Mouse (Mus musculus) thymus, postnatal 14 days (tissue): ENCODE data around the gene Hpcal1.
A peak's percentile ranks its signal among the peaks of the same experiment; 100 is the strongest.

Experiments
- DNase-seq: peaks from one replicate; pipeline ENCODE4 v3.0.0; 2021

The Hpcal1 gene

GRCm38 (mm10) chr12:17717257-17717656 is 26.6 kb downstream of the Hpcal1 start:
- no peak for DNase-seq

- DNase-seq, result no peak
Measured at GRCm38 (mm10) chr12:17718146-17718545, 27.5 kb downstream of the Hpcal1 start.

- DNase-seq, result no peak
Measured at GRCm38 (mm10) chr12:17721058-17721457, 30.4 kb downstream of the Hpcal1 start.

GRCm38 (mm10) chr12:17722452-17723181 is 32.0 kb downstream of the Hpcal1 start:
- DNase-seq, result no peak

GRCm38 (mm10) chr12:17723182-17723570 is 32.5 kb downstream of the Hpcal1 start:
- DNase-seq, result no peak

GRCm38 (mm10) chr12:17723999-17724398 is 33.3 kb downstream of the Hpcal1 start:
- DNase-seq, result no peak

GRCm38 (mm10) chr12:17724412-17725090 is 33.9 kb downstream of the Hpcal1 start:
- peak; percentile 66 for DNase-seq

GRCm38 (mm10) chr12:17725592-17725991 is 34.9 kb downstream of the Hpcal1 start:
- DNase-seq, result no peak

- DNase-seq, result peak; percentile 59
Measured at GRCm38 (mm10) chr12:17726576-17727320, 36.1 kb downstream of the Hpcal1 start.

GRCm38 (mm10) chr12:17727676-17728339 is 37.2 kb downstream of the Hpcal1 start:
- DNase-seq, result peak; percentile 88

- DNase-seq, result no peak
Measured at GRCm38 (mm10) chr12:17729211-17729900, 38.7 kb downstream of the Hpcal1 start.

GRCm38 (mm10) chr12:17732006-17732405 is 41.4 kb downstream of the Hpcal1 start:
- DNase-seq, result no peak

GRCm38 (mm10) chr12:17732546-17732945 is 41.9 kb downstream of the Hpcal1 start:
- DNase-seq, result no peak

GRCm38 (mm10) chr12:17733114-17733904 is 42.7 kb downstream of the Hpcal1 start:
- no peak for DNase-seq

- peak; percentile 56 for DNase-seq
Measured at GRCm38 (mm10) chr12:17736396-17736795, 45.7 kb downstream of the Hpcal1 start.

GRCm38 (mm10) chr12:17736859-17737577 is 46.4 kb downstream of the Hpcal1 start:
- peak; percentile 60 for DNase-seq

- DNase-seq, result peak; percentile 67
Measured at GRCm38 (mm10) chr12:17737808-17738207, 47.2 kb downstream of the Hpcal1 start.

- peak; percentile 27 for DNase-seq
Measured at GRCm38 (mm10) chr12:17738473-17738872, 47.8 kb downstream of the Hpcal1 start.

GRCm38 (mm10) chr12:17740226-17740625 is 49.6 kb downstream of the Hpcal1 start:
- DNase-seq, result peak; percentile 53

- DNase-seq, result no peak
Measured at GRCm38 (mm10) chr12:17741637-17742364, 51.1 kb downstream of the Hpcal1 start.
